Mouse (Mus musculus) kidney, adult 2 months (tissue): ENCODE measurements around the gene Coq7.

Experiments used
- CTCF ChIP-seq: fragments of 200-500 bp; conservative IDR thresholded peaks from 2 replicates; pipeline ENCODE4 v1.5.1; 2011; ENCODE audit warnings: low read depth, mild to moderate bottlenecking, control low read depth, low read length, moderate library complexity, mixed read lengths; ENCODE audit not compliant: insufficient read depth, insufficient read length
- POLR2A ChIP-seq: fragments of 200-500 bp; IDR thresholded peaks from one replicate; pipeline ENCODE4 v1.6.1; 2011; ENCODE audit warnings: low read depth, low read length, control low read depth

- TF ChIP-seq CTCF (no peak), POLR2A (no peak)
These were observed 42.3 kb downstream of the Coq7 start for GRCm38 (mm10) chr7:118490666-118491430.
